In genomic region chr5:66125418-66125817, GRCm38 (mm10) we compare ENCODE assay signal across 17 mouse cellular contexts. TPM values are rescaled to one million over a fixed set of nuclear protein-coding genes. Genes with fewer than 3 reads are reported as not detected.
DNase-seq lines count a peak whose midpoint lies in the region; ATAC-seq and TF ChIP-seq lines count a peak whose summit lies in the region.
"Had no signal": no experiment of that assay in that cellular context is flagged by ENCODE, and none has a peak within 500 bp of the region (broad histone marks: within the 10 kb centered on the region; RNA-seq: fewer than 3 reads in every experiment).

No protein-coding gene starts in this region.

- H3K4me3 ChIP-seq in gastrocnemius, adult 2 months: peak overlapping the region; percentile 35
- H3K4me3 ChIP-seq in intestine, postnatal 0 days (ENCODE audit: low read depth, low read length): no peak overlapping the region
- H3K4me3 ChIP-seq in stomach, embryonic 16.5 days (replicated peaks; ENCODE audit: low read length): no peak overlapping the region
- H3K4me3 ChIP-seq in liver, postnatal 0 days (ENCODE audit: low read depth, low read length): no peak overlapping the region
- H3K4me3 ChIP-seq: layer of hippocampus, adult 2 months; neural tube, embryonic 13.5 days had no signal

- no peak for ATAC-seq in intestine, postnatal 0 days
- ATAC-seq in stomach, embryonic 16.5 days (ENCODE audit: insufficient read depth, low FRiP score): no peak
- ATAC-seq in liver, postnatal 0 days: no peak
- ATAC-seq: forebrain, embryonic 16.5 days; hindbrain, postnatal 0 days; Patski had no signal

- H3K4me2 ChIP-seq in intestine, postnatal 0 days (replicated peaks; ENCODE audit: low read depth): peak overlapping the region; percentile 17; the same call in 1 of the 2 replicates
- 0 out of 2 replicates have a peak overlapping the region, but pooled peaks have one; percentile 8 for H3K4me2 ChIP-seq in stomach, embryonic 16.5 days (ENCODE audit: low read depth, low read length)
- no peak overlapping the region for H3K4me2 ChIP-seq in liver, postnatal 0 days (ENCODE audit: low read depth, low read length)
- H3K4me2 ChIP-seq: neural tube, embryonic 13.5 days had no signal

- DNase-seq in gastrocnemius, adult 2 months: no peak
- DNase-seq in gastrocnemius, adult 18-20 months (ENCODE audit: low spot score): no peak
- peak; percentile 29 for DNase-seq in ovary, postnatal 36 days (ENCODE audit: low spot score)
- DNase-seq in ovary, postnatal 14 days (ENCODE audit: low spot score): no peak
- DNase-seq in left cerebral cortex, postnatal 4 days: no peak
- no peak for DNase-seq in liver, postnatal 0 days
- DNase-seq: cerebellum, postnatal 14 days; gastrocnemius, postnatal 10 days; heart, postnatal 14 days had no signal

- no peaks in the 10 kb centered on the region for H3K4me1 ChIP-seq in intestine, postnatal 0 days (replicated peaks; ENCODE audit: control insufficient read depth, insufficient read depth, low read length)
- no peaks in the 10 kb centered on the region for H3K4me1 ChIP-seq in stomach, embryonic 16.5 days (ENCODE audit: control insufficient read depth, insufficient read depth, low read length)
- H3K4me1 ChIP-seq in liver, postnatal 0 days (ENCODE audit: insufficient read depth): peaks cover 7% of the 10 kb centered on the region; the same call in 1 of the 2 replicates
- H3K4me1 ChIP-seq: neural tube, embryonic 13.5 days had no signal

- WGBS in intestine, postnatal 0 days: 67% methylated on average over 11 of the region's 11 CpGs
- 65% methylated on average over 11 of the region's 11 CpGs for WGBS in stomach, embryonic 16.5 days
- WGBS in liver, postnatal 0 days (ENCODE audit: insufficient replicate concordance): 72% methylated on average over 11 of the region's 11 CpGs

- intact Hi-C loops in gastrocnemius, adult 2 months (cut with DNase I): no loop called here
- intact Hi-C loops in left cerebral cortex, postnatal 4 days (cut with DNase I): no loop called here

- H3K36me3 ChIP-seq in intestine, postnatal 0 days (ENCODE audit: control insufficient read depth, insufficient read depth): no peaks in the 10 kb centered on the region
- H3K36me3 ChIP-seq in stomach, embryonic 16.5 days (ENCODE audit: control insufficient read depth, insufficient read depth, low read length): no peaks in the 10 kb centered on the region
- H3K36me3 ChIP-seq in liver, postnatal 0 days (replicated peaks; ENCODE audit: insufficient read depth, low read length): peaks cover under 1% of the 10 kb centered on the region; the same call in 1 of the 2 replicates
- H3K36me3 ChIP-seq: neural tube, embryonic 13.5 days had no signal

- no peak for TF ChIP-seq EP300 in liver, postnatal 0 days (IDR thresholded peaks at IDR 0.05; ENCODE audit: low read depth)

- H3K27me3 ChIP-seq in intestine, postnatal 0 days (replicated peaks; ENCODE audit: control insufficient read depth, insufficient read depth, low read length): no peaks in the 10 kb centered on the region
- H3K27me3 ChIP-seq in stomach, embryonic 16.5 days (ENCODE audit: control insufficient read depth, insufficient read depth, low read length): no peaks in the 10 kb centered on the region
- H3K27me3 ChIP-seq in liver, postnatal 0 days (ENCODE audit: insufficient read depth, low read length): no peaks in the 10 kb centered on the region
- H3K27me3 ChIP-seq: neural tube, embryonic 13.5 days; Patski had no signal

- no peak overlapping the region for H3K9ac ChIP-seq in intestine, postnatal 0 days (ENCODE audit: low read depth, low read length)
- H3K9ac ChIP-seq in stomach, embryonic 16.5 days (ENCODE audit: low read length): 0 out of 2 replicates have a peak overlapping the region, but pooled peaks have one; percentile 3
- H3K9ac ChIP-seq in liver, postnatal 0 days (replicated peaks): no peak overlapping the region
- H3K9ac ChIP-seq: liver, embryonic 14.5 days; neural tube, embryonic 13.5 days had no signal

- TF ChIP-seq CTCF in gastrocnemius, adult 2 months (IDR thresholded peaks at IDR 0.05): no peak
- no peak for TF ChIP-seq CTCF in intestine, postnatal 0 days (IDR thresholded peaks at IDR 0.05; ENCODE audit: low read depth)
- TF ChIP-seq CTCF in liver, postnatal 0 days (IDR thresholded peaks at IDR 0.05; ENCODE audit: low read depth): no peak

- no peaks in the 10 kb centered on the region for H3K9me3 ChIP-seq in intestine, postnatal 0 days (ENCODE audit: control insufficient read depth)
- no peaks in the 10 kb centered on the region for H3K9me3 ChIP-seq in stomach, embryonic 16.5 days (replicated peaks; ENCODE audit: control insufficient read depth, low read length)
- H3K9me3 ChIP-seq in liver, postnatal 0 days (ENCODE audit: low read length): no peaks in the 10 kb centered on the region
- H3K9me3 ChIP-seq: neural tube, embryonic 13.5 days had no signal

- no peak overlapping the region for H3K27ac ChIP-seq in gastrocnemius, adult 2 months
- H3K27ac ChIP-seq in intestine, postnatal 0 days (ENCODE audit: low read depth, low read length): no peak overlapping the region
- no peak overlapping the region for H3K27ac ChIP-seq in stomach, embryonic 16.5 days (ENCODE audit: low read length)
- no peak overlapping the region for H3K27ac ChIP-seq in liver, postnatal 0 days (ENCODE audit: low read depth)
- H3K27ac ChIP-seq: hindbrain, postnatal 0 days; layer of hippocampus, adult 2 months; liver, embryonic 14.5 days; neural tube, embryonic 13.5 days had no signal

RNA-seq across cellular contexts. Expression of gene Rbm47, which starts 47.5 kb away (rescaled TPM):
- total RNA-seq in gastrocnemius, adult 2 months (2021): under 1 TPM; 0.64 to 0.66 TPM
- total RNA-seq in gastrocnemius, adult 18-20 months (2021): under 1 TPM; 0.57 to 0.66 TPM
- polyA plus RNA-seq in intestine, postnatal 0 days (2015; fragmentation: Nextera tagmentation; extraction: Ambion mirVana): 146 and 175 TPM in 2 replicates
- 79.1 and 84.6 TPM in 2 replicates for polyA plus RNA-seq in stomach, embryonic 16.5 days (2015; fragmentation: Nextera tagmentation; extraction: Ambion mirVana)
- under 1 TPM; 0.83 to 0.96 TPM for total RNA-seq in left cerebral cortex, postnatal 4 days (2021)
- 20.5 and 22.8 TPM in 2 replicates for polyA plus RNA-seq in liver, postnatal 0 days (2015; fragmentation: Nextera tagmentation; extraction: Ambion mirVana)
